Mouse (Mus musculus) gastrocnemius, postnatal 36 days (tissue): Measurements from ENCODE around the gene Scrn1. TPM values are rescaled to one million over a fixed set of nuclear protein-coding genes. Genes with fewer than 3 reads are reported as not detected.

ENCODE experiments used
- total RNA-seq, 2 experiments: library from RNA; stranded (reverse); gene quantifications; 2 replicates each; pipeline ENCODE4 v1.2.3; 2021

The Scrn1 gene
- total RNA-seq, 2 experiments from 2014 or later: 2.6 to 3.2 TPM

Other genes with a start within 250 kb of the Scrn1 start
- gene Prr15, start 240.7 kb downstream of the Scrn1 start, total RNA-seq: under 1 TPM; 0.61 to 0.64 TPM
- gene Wipf3, start 136.9 kb downstream of the Scrn1 start, total RNA-seq: 10 to 100 TPM; 15.5 to 16.0 TPM
- 1 to 10 TPM; 2.9 to 3.1 TPM for gene Plekha8, start 28.6 kb upstream of the Scrn1 start, total RNA-seq
- 1 to 10 TPM; 5.2 to 6.0 TPM for gene Fkbp14, start 30.8 kb upstream of the Scrn1 start, total RNA-seq
- gene Mturn, start 115.1 kb upstream of the Scrn1 start, total RNA-seq: 1 to 10 TPM; 5.3 to 6.1 TPM